Comparison of ENCODE assay signal across 9 mouse cellular contexts in genomic region chr11:99055571-99056452, GRCm38 (mm10). TPM values are rescaled to one million over a fixed set of nuclear protein-coding genes. Genes with fewer than 3 reads are reported as not detected.
DNase-seq lines count a peak whose midpoint lies in the region; ATAC-seq lines count a peak whose summit lies in the region.
"Had no signal": no experiment of that assay in that cellular context is flagged by ENCODE, and none has a peak within 500 bp of the region (broad histone marks: within the 10 kb centered on the region; RNA-seq: fewer than 3 reads in every experiment).

No protein-coding gene starts in this region.

- peak; percentile 57; the same call in 1 of the 2 replicates for ATAC-seq in hindbrain, embryonic 11.5 days (ENCODE audit: low FRiP score)
- no peak for ATAC-seq in hindbrain, embryonic 16.5 days
- ATAC-seq in intestine, embryonic 14.5 days (replicated peaks; ENCODE audit: low FRiP score, low TSS enrichment, low read depth) = no peak

- H3K27ac ChIP-seq in hindbrain, embryonic 11.5 days (ENCODE audit: low read depth, low read length) = peak overlapping the region; percentile 39; the same call in 1 of the 2 replicates
- no peak overlapping the region for H3K27ac ChIP-seq in hindbrain, embryonic 16.5 days (ENCODE audit: low read depth, low read length)
- peak overlapping the region; percentile 20 for H3K27ac ChIP-seq in intestine, embryonic 14.5 days (ENCODE audit: low read depth)
- H3K27ac ChIP-seq: liver, embryonic 15.5 days had no signal

- H3K36me3 ChIP-seq in hindbrain, embryonic 11.5 days (ENCODE audit: control insufficient read depth, insufficient read depth, low read length) = no peaks in the 10 kb centered on the region
- no peaks in the 10 kb centered on the region for H3K36me3 ChIP-seq in hindbrain, embryonic 16.5 days (ENCODE audit: control insufficient read depth, insufficient read depth, low read length)
- H3K36me3 ChIP-seq in intestine, embryonic 14.5 days (ENCODE audit: control insufficient read depth, insufficient read depth, low read length) = peaks cover 22% of the 10 kb centered on the region

- no peak overlapping the region for H3K4me2 ChIP-seq in hindbrain, embryonic 11.5 days (replicated peaks; ENCODE audit: low read depth, low read length)
- no peak overlapping the region for H3K4me2 ChIP-seq in hindbrain, embryonic 16.5 days (ENCODE audit: low read length)
- no peak overlapping the region for H3K4me2 ChIP-seq in intestine, embryonic 14.5 days (ENCODE audit: low read length)
- H3K4me2 ChIP-seq: liver, embryonic 15.5 days had no signal

- peak; percentile 46 for DNase-seq in hindbrain, embryonic 11.5 days (ENCODE audit: low spot score)
- peak; percentile 64 for DNase-seq in adipocyte (ENCODE audit: low spot score)
- DNase-seq in gastrocnemius, postnatal 10 days = peak; percentile 53
- DNase-seq in intestine, embryonic 14.5 days (ENCODE audit: low spot score) = no peak
- no peak for DNase-seq in thymus, adult 18-20 months
- no peak for DNase-seq in cerebellum, adult 8-10 months
- DNase-seq in cerebellum, postnatal 25 days = no peak

- H3K4me1 ChIP-seq in hindbrain, embryonic 11.5 days (replicated peaks; ENCODE audit: control insufficient read depth, insufficient read depth, low read length) = peaks cover 2% of the 10 kb centered on the region; the same call in 1 of the 2 replicates
- peaks cover 4% of the 10 kb centered on the region; the same call in 1 of the 2 replicates for H3K4me1 ChIP-seq in hindbrain, embryonic 16.5 days (ENCODE audit: control insufficient read depth, insufficient read depth, low read depth, low read length)
- H3K4me1 ChIP-seq in intestine, embryonic 14.5 days (replicated peaks; ENCODE audit: control insufficient read depth, insufficient read depth, low read length) = peaks cover 3% of the 10 kb centered on the region; the same call in 1 of the 2 replicates

- no peak overlapping the region for H3K9ac ChIP-seq in hindbrain, embryonic 11.5 days (ENCODE audit: low read depth, low read length)
- no peak overlapping the region for H3K9ac ChIP-seq in hindbrain, embryonic 16.5 days (ENCODE audit: low read depth, low read length)
- H3K9ac ChIP-seq in intestine, embryonic 14.5 days (ENCODE audit: low read length) = no peak overlapping the region
- H3K9ac ChIP-seq: liver, embryonic 15.5 days had no signal

- H3K9me3 ChIP-seq in hindbrain, embryonic 11.5 days (ENCODE audit: control insufficient read depth, low read length) = no peaks in the 10 kb centered on the region
- H3K9me3 ChIP-seq in hindbrain, embryonic 16.5 days (ENCODE audit: control insufficient read depth, low read length) = peaks cover 3% of the 10 kb centered on the region; the same call in 1 of the 2 replicates
- no peaks in the 10 kb centered on the region for H3K9me3 ChIP-seq in intestine, embryonic 14.5 days (ENCODE audit: control insufficient read depth, low read length)
- H3K9me3 ChIP-seq: liver, embryonic 15.5 days had no signal

- WGBS in hindbrain, embryonic 11.5 days = 3% methylated on average over 8 of the region's 8 CpGs
- WGBS in hindbrain, embryonic 16.5 days = 7% methylated on average over 8 of the region's 8 CpGs
- 18% methylated on average over 8 of the region's 8 CpGs for WGBS in intestine, embryonic 14.5 days

- H3K27me3 ChIP-seq in hindbrain, embryonic 11.5 days (ENCODE audit: control insufficient read depth, insufficient read depth, low read length) = no peaks in the 10 kb centered on the region
- no peaks in the 10 kb centered on the region for H3K27me3 ChIP-seq in hindbrain, embryonic 16.5 days (replicated peaks; ENCODE audit: control insufficient read depth, insufficient read depth, low read length)
- H3K27me3 ChIP-seq in intestine, embryonic 14.5 days (replicated peaks; ENCODE audit: control insufficient read depth, insufficient read depth, low read length) = no peaks in the 10 kb centered on the region
- H3K27me3 ChIP-seq: liver, embryonic 15.5 days had no signal

- no peak overlapping the region for H3K4me3 ChIP-seq in hindbrain, embryonic 11.5 days (ENCODE audit: low read depth, low read length)
- no peak overlapping the region for H3K4me3 ChIP-seq in hindbrain, embryonic 16.5 days (ENCODE audit: low read length)
- no peak overlapping the region for H3K4me3 ChIP-seq in intestine, embryonic 14.5 days (ENCODE audit: low read depth, low read length)
- H3K4me3 ChIP-seq: liver, embryonic 15.5 days had no signal

RNA-seq across cellular contexts. Expression of gene Igfbp4, which starts 14.8 kb away (rescaled TPM):
- 288 and 295 TPM in 2 replicates for polyA plus RNA-seq in hindbrain, embryonic 11.5 days (2014; fragmentation: Nextera tagmentation; extraction: Ambion mirVana)
- polyA plus RNA-seq in hindbrain, embryonic 16.5 days (2015; fragmentation: Nextera tagmentation; extraction: Ambion mirVana) = 120 and 161 TPM in 2 replicates
- 100 to 1,000 TPM; 172 to 198 TPM for total RNA-seq in gastrocnemius, postnatal 10 days (2021)
- polyA plus RNA-seq in intestine, embryonic 14.5 days (2014; fragmentation: Nextera tagmentation; extraction: Ambion mirVana) = 467 and 480 TPM in 2 replicates

RNA-seq across cellular contexts. Expression of gene Top2a, which starts 31.8 kb away (rescaled TPM):
- 332 and 333 TPM in 2 replicates for polyA plus RNA-seq in hindbrain, embryonic 11.5 days (2014; fragmentation: Nextera tagmentation; extraction: Ambion mirVana)
- 33.1 and 44.9 TPM in 2 replicates for polyA plus RNA-seq in hindbrain, embryonic 16.5 days (2015; fragmentation: Nextera tagmentation; extraction: Ambion mirVana)
- 10 to 100 TPM; 33.9 to 43.9 TPM for total RNA-seq in gastrocnemius, postnatal 10 days (2021)
- polyA plus RNA-seq in intestine, embryonic 14.5 days (2014; fragmentation: Nextera tagmentation; extraction: Ambion mirVana) = 248 and 272 TPM in 2 replicates

RNA-seq across cellular contexts. Expression of gene Tns4, which starts 33.3 kb away (rescaled TPM):
- 0.50 and 1.1 TPM in 2 replicates for polyA plus RNA-seq in hindbrain, embryonic 11.5 days (2014; fragmentation: Nextera tagmentation; extraction: Ambion mirVana)
- 0.16 TPM in 2 replicates for polyA plus RNA-seq in hindbrain, embryonic 16.5 days (2015; fragmentation: Nextera tagmentation; extraction: Ambion mirVana)
- not detected for total RNA-seq in gastrocnemius, postnatal 10 days (2021)
- polyA plus RNA-seq in intestine, embryonic 14.5 days (2014; fragmentation: Nextera tagmentation; extraction: Ambion mirVana) = 0.70 and 0.84 TPM in 2 replicates

Comparison
In these comparisons a context has a peak if more than half of its experiments do, and no peak if none do; other contexts are left out.
1. DNase-seq: peak in hindbrain, embryonic 11.5 days (single experiment), adipocyte (single experiment) and gastrocnemius, postnatal 10 days (single experiment); none in intestine, embryonic 14.5 days (single experiment), thymus, adult 18-20 months (0 of 2), cerebellum, adult 8-10 months (single experiment) and cerebellum, postnatal 25 days (0 of 2).